Mouse (Mus musculus) lung, postnatal 0 days (tissue): ENCODE data around the gene C130026I21Rik.
"Not testable (repeated sequence)": the region's sequence is repeated elsewhere in the genome, so short reads cannot be mapped to it uniquely, and the experiment has no call there.

Experiments
- CTCF ChIP-seq: IDR thresholded peaks from 2 replicates; pipeline ENCODE4 v1.5.1; 2016; ENCODE audit warnings: antibody characterized with exemption, mild to moderate bottlenecking
- EP300 ChIP-seq: IDR thresholded peaks from 2 replicates; pipeline ENCODE4 v1.6.1; 2016; ENCODE audit warnings: antibody characterized with exemption, mild to moderate bottlenecking, control low read depth

DNA sequence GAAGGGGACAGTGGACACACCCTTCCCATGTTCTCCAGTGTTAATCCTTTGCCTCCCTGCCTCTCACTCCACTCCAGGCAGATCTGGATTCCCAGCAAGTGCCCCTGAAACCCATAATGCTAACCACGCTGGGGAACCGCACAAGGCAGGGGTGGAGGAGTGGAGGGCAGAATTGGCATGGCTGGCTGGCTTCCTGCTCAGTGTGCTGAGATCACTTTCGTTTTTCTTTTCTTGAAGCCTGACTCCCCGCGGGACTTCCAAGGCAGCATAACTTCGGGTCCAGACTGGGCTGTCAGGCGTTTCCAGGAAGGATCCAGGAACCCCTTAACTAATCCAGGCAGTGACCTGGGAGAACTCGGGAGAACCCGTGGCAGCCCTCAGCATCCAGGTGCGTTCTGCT, 158.8 kb downstream of the C130026I21Rik start:
- TF ChIP-seq CTCF, EP300: not testable (repeated sequence)
